Mouse (Mus musculus): ENCODE measurements around the gene Thrsp.

Thrsp gene

GRCm38 (mm10) chr7:97418717-97419116 is 1.2 kb upstream of the Thrsp start:
- DNase-seq (ENCODE audit: extremely low spot score, low spot score) = no peak

- DNase-seq (ENCODE audit: extremely low spot score, low spot score) = no peak
These were observed 1.1 kb downstream of the Thrsp start for GRCm38 (mm10) chr7:97416473-97416872.

- DNase-seq (ENCODE audit: extremely low spot score, low spot score) = no peak
These were observed 2.4 kb downstream of the Thrsp start for GRCm38 (mm10) chr7:97414915-97415687.

GRCm38 (mm10) chr7:97414426-97414825 is 3.1 kb downstream of the Thrsp start:
- no peak for DNase-seq (ENCODE audit: extremely low spot score, low spot score)

DNA sequence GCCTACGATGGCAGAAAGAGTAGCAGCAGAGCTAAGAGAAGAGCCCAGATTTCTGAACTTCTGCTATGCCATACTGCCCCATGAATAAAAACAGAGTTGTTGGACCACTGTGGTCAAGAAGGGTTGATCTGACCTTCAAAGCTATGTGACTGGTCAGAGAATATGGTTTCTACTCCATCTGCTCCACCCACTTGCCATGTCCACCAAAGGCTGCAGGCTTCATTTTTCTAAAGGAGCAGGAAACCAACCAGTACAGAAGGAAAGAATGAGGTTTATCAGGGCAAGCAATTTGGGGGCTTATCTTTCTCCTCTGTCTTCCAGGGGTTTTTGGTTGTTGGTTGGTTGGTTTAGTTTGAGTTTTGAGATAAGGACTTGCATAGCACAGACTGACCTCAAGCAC is 3.5 kb downstream of the Thrsp start:
- DNase-seq (ENCODE audit: extremely low spot score, low spot score) = no peak

DNA sequence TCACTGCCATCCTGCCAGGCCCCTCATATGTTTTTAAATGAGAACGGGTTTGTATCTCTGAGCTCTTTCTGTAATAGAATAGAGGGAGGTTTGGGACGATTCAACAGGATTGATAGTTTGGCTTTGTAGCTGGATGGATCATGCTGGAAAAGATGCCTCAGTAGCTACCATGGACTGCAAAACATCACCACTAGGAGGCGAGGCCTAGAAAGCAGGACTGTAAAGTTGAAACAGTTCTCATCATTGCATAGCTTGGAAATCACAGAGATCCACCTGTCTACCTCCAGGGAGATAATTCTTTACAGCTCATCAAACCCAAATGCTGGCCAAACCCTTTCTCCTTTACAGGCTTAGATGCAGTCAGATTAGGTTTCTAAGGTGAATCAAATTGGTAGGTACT is 6.0 kb downstream of the Thrsp start:
- no peak for DNase-seq (ENCODE audit: extremely low spot score, low spot score)

- no peak for DNase-seq (ENCODE audit: extremely low spot score, low spot score)
These were observed 6.4 kb downstream of the Thrsp start for GRCm38 (mm10) chr7:97411106-97411505.

DNA sequence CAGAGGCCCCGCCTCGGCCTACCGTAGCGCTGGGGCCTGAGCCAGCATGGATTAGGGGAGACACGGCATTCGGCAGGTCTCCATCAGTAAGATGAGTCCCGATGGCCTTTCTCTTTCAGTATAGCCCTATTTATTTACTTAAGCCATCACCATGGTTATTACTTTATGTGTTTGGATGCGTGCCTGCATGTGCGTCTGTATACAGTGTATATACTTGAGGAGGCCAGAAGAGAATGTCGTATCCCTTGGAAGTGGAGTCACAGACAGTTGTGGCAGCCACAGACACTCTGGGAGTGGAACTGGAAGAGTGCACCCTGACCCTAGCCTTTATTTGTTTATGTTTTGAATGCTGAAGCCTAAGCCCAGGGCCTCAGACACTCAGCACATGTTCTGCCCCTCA is 10.4 kb downstream of the Thrsp start:
- DNase-seq (ENCODE audit: extremely low spot score, low spot score) = no peak

- DNase-seq (ENCODE audit: extremely low spot score, low spot score) = peak; percentile 82
These were observed 17.4 kb downstream of the Thrsp start, which contains the start of gene Ndufc2 for GRCm38 (mm10) chr7:97399960-97400715. TSS of gene Ndufc2 (plus strand) at chr7:97400003.

DNA sequence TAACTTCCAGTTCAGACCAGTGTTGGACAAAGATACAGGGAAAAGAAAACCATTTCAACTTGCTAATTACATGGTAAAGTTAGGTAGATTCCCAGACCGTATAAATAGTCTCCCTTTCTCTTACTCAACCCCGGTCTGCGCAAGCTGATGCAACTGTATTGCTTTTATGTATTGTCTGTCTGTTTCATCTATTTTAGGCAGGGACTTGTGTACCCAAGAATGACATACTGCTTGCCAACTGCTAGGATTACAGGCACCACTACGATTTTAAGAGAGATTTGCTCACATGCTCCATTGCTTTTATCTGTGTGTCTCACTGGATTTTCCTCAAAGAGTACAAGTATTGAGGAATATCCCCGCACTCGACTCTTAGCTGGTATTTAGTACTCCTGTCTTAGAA is 18.6 kb downstream of the Thrsp start:
- DNase-seq (ENCODE audit: extremely low spot score, low spot score) = no peak

DNA sequence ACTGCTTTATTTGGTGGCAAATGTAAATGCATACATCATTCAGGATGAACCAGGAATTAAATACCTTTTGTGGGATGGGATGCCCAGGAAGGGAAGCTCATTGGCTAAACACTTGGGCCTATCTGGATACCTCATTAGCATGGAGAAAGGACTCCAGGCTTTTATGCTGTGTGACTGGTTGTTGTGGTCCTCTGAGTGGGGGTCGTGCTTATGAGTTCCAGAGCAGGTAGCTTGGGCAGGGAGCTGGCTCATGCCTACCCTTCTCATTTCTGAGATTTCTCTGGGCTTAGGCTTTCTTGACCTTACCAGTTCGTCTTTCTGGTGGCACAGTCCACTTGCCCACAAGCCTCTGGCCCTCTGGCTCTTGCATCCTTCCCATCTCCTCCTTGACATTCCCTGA is 23.2 kb downstream of the Thrsp start:
- DNase-seq (ENCODE audit: extremely low spot score, low spot score) = no peak

GRCm38 (mm10) chr7:97392079-97392445 is 25.5 kb downstream of the Thrsp start:
- no peak for DNase-seq (ENCODE audit: extremely low spot score, low spot score)

DNA sequence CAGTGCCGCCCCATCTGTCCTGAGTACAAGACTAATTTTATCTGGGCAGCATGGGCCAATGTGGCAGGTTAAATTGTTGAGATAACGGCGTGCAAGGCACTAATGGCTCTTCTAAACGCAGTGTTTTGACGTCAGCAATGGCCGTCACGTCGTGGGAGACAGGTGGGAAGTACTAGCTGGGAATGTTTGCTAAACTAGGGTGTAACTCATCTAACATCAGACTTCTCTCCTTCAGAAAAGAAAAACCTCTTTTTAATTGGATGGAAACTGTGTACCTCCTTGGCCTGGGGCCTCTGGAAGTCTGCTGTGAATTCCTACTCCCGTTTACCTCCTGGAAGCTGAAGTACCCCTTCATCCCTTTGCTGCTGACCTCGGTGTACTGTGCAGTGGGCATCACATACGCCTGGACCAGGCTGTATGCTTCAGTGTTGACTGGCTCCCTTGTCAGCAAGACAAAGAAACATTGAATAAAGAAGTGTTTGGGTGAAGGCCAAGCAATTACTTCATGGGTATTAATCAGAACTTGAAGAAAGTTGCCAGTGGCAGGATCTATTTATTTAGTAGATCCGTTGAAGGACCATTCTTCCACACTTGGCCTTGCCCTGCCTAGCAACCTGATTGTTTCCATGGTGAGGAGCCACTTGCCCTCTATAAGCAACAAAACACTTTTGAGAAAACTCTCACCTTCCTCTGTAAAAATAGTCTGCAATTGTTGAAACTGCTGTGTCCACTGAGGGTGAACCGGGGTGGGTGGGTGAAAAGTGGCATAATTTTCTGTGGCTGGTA is 26.0 kb downstream of the Thrsp start:
- DNase-seq (ENCODE audit: extremely low spot score, low spot score) = no peak

DNA sequence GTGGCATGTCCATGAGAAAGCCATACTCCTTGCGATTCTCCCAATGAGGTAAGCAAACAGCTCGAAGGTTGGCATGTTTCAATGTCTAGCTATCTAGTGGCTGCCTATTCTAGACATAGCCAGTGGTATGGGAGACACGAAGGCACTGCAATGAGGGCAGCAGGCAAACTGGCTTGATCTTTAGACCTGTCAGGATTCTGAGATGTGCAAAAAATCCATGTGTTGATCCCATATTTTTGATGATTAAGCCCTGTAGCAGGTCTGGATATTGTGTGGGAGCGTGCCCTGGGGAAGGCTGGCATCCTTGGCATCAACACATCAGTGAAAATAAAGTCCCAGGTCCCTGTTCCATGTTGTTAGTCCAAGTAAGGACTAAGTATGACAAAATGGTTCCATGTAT is 29.0 kb downstream of the Thrsp start:
- no peak for DNase-seq (ENCODE audit: extremely low spot score, low spot score)

DNA sequence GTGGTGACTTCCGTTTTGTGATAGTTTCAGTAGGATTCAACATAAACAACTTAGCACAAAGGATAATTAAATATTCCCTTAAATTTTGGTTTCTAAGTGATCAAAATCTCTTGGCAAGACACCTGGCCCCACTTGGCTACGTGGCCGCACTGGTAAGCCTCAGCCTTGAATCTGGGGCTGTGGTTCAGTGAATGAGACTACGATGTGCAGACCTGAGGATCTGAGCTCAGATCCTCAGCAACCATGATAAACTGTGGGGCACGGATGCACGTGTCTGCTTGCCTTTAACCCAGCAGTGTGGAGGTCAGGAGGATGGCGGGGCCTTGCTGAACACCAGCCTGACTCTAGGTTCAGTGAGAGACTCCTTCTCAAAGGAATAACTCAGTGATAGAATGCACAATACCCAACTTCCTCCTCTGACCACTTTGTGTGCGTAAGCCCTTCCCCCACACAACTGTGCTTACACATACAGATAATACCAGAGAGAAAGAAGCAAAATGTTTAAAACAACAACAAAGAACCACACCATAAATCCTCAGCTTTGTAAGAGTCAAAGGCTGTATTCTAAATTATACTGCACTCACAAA is 29.9 kb downstream of the Thrsp start:
- no peak for DNase-seq (ENCODE audit: extremely low spot score, low spot score)

DNA sequence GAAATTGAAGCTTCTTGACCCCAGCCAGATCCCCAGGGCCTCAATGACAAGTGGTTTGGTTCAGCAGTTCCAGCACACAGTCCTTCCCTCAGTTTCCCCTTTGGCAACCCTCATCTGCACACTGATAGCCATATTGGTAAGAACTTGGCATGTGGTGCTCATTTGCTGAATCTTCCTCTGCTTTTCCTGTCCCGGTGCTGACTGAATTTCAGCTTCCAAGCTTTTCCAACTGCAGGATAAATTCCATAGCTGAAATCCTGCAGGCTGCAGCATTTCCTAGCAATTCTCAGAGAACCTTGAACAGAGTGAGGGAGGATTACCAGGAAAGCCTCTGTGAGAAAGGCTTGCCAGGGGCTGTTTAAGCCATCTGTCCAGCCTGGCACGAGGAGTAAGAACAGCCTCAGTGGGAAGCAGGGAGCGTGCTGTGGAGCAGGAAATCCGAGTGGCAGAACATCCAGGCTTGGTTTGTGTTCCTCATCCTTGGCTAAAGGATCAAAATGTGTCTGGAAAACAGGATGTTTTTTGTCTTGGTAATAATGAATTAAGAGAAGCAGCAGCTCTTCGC is 30.6 kb downstream of the Thrsp start:
- DNase-seq (ENCODE audit: extremely low spot score, low spot score) = no peak

GRCm38 (mm10) chr7:97386106-97386805 is 31.3 kb downstream of the Thrsp start:
- no peak for DNase-seq (ENCODE audit: extremely low spot score, low spot score)

DNA sequence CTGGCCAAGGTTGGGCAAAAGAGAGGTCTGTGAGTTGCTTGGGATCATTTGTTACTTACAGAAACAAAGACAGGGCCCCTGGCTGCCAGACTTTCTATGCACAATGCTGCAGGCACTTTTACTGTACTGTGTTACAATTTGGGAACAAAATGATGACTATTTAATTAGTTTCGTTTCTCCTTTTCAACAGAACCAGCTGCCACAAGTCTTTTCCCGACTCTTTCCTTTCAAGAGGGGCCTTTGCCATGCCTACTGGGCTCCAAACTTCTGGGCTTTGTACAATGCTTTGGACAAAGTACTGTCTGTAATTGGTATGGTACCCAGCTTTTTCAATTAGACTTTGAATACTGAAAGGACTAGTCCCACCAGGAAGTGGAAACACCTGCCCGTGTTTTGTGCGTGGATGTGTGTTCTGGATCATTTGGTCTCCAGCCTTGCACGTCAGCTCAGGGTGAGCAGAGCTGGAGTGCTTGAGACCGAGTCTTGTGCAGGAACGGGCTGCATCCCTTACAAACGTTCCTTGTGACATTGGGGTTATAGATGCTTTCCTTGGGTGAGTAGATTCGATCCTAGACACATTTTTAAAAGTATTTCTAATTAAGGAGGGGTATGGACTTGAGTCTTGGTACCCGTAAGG is 33.9 kb downstream of the Thrsp start:
- DNase-seq (ENCODE audit: extremely low spot score, low spot score) = no peak

- DNase-seq (ENCODE audit: extremely low spot score, low spot score) = no peak
These were observed 34.9 kb downstream of the Thrsp start for GRCm38 (mm10) chr7:97382661-97383060.

- DNase-seq (ENCODE audit: extremely low spot score, low spot score) = no peak
These were observed 36.9 kb downstream of the Thrsp start for GRCm38 (mm10) chr7:97380500-97381123.
